Mouse (Mus musculus) left cerebral cortex, adult 8-10 months (tissue): Measurements from ENCODE around the gene Gramd4. TPM values are rescaled to one million over a fixed set of nuclear protein-coding genes. Genes with fewer than 3 reads are reported as not detected.
A peak's percentile ranks its signal among the peaks of the same experiment; 100 is the strongest.
"Not testable (repeated sequence)": the region's sequence is repeated elsewhere in the genome, so short reads cannot be mapped to it uniquely, and the experiment has no call there.

Experiments
- DNase-seq, 2 experiments: peaks; one replicate each; pipeline ENCODE4 v3.0.0; 2022; ENCODE audit warnings: low spot score in 2 of 2
- total RNA-seq, 4 experiments: library from RNA; stranded (reverse); gene quantifications; 2 replicates each; pipeline ENCODE4 v1.2.4; 2022

The Gramd4 gene
- total RNA-seq, 4 experiments from 2014 or later = 31.1 to 39.9 (median 34.5) TPM

DNA sequence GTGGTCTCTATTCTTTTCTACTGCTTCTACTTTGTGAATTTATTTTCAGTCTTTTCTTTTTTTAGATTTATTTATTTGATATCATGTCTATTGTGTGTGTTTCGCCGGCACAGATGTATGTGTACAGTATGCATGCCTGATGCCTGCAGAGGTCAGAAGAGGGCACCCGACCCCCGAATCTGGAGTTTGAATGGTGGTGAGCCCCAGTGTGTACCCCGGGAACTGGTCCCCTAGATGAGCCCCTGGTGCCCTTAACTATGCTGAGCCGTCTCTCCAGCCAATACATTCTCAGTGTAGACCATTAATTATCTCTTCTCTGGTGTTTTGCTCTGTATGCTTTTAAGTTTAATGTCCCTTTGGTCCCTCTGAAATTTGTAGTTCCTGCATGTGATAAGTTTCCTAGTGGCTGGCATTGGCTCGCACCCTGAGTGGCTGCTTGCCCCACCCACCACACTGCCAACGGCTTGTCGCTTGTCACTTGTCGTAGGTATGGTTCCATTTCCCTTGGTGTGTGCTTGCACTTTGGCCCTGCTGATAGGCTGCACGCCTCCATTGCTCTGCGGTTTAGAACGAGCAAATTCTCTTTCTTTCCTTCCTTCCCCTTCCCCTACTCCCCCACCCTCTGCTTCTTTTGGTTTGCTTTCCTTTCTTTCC is 31.7 kb downstream of the Gramd4 start:
- DNase-seq = no peak

DNA sequence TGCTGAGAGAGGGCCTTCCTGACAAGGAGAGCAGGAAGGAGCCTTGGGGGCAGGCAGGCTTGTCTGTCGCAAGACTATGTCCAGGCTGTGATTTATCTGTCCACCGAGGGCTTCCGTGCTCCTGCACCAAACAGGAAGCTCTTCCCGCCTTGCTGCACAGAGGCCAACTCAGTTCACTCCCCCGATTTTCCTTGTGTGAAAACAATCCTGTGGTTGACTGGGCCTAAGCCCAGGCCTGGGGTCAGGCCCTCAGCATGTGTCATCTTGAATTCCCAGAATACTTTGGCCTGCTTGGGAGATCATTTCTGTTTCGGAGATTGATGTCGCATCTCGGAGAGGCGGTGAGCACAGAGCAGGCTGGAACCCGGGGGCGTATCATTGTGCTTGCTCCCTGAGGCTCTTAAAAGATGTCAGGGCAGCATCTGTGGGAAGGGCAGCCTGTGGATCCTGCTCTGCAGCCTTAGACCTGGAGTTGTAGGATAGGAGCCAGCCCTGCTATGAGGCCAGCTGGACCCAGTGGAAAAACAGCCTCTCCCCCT is 32.6 kb downstream of the Gramd4 start:
- no peak for DNase-seq

DNA sequence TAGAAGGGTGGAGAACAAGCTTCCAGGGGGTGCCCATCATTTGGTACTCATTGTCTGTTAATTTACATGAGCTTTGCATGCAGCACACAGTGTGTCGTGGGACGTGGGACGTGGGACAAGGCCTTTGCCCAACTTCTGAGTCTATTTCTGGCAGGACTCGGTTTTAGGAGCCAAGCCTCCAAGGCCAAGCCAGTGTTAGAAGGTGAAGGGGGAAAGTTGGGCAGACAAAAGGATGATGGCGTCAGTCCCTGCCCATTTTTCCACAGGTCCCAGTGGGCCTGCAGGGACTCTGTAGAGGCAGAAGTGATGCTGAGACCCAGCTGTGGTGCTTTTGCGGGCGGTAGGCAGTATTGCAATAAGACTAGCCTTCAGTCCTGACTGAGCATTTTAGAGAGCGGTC is 33.1 kb downstream of the Gramd4 start:
- DNase-seq = no peak

DNA sequence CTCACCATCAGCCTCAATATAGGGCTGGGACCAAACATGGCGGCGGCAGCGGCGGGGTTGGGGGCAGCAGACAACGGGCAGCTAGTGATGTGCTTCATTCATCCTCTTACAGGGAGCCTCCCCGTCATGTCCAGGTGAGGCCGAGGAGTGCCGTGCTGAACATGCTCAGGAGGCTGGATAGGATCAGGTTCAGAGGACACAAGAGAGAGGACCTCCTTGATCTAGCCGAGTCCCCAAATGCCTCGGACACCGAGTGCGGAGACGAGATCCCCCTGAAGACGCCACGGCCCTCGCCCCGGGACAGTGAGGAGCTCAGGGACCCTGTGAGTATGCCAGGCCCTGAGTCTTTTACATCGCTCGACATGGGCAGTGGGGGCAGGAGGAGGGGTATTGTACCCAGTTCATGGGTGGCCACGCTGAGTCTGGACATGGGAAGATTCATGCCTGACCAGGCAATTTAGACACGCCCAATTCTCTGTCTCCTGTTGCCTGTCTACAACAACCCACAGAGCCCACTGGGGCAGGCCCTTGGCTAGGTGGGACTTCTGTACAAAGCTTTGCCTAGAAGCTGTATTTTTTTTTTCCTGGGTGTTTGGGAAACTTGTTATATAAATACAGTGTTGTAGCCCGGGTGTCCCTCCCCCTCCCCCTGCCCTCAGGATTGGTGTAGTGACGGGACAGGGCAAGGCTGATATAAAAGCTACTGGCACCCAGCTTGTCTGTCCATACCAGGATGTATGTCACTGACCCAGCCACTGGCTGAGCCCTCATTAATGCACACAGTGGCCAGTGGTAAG is 33.9 kb downstream of the Gramd4 start:
- no peak for DNase-seq

DNA sequence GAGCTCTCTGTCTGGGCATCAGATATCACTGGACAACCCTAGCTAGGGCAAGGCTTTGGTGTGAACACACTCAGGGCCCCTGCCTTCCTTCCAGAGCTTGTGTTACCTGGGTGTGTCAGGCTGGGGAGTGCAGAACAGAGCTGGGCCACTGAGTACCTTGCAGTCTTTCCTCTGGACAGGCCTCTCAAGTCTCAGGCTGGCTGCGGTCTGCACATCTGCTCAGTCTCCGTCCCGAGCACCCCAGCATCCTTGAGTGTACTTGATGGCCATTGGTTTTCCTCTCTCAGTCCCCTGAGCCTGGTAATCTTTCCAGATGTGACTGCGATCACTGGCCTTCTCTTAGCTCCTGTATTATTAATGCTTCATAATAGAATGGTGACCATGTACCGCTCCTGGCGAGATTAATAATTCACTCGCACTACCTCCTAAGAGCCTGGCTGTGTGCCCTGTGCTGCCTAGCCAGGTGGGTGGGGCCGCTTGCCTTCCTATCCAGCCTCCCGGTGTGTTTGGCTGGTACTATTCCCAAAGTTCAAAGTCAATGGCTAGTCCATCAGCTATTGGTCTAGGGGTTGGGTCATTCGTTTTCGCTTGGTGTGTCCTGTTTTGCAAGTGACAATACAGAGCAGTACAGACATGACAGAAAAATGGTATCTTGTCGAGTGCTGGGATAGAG is 34.6 kb downstream of the Gramd4 start:
- DNase-seq = no peak

DNA sequence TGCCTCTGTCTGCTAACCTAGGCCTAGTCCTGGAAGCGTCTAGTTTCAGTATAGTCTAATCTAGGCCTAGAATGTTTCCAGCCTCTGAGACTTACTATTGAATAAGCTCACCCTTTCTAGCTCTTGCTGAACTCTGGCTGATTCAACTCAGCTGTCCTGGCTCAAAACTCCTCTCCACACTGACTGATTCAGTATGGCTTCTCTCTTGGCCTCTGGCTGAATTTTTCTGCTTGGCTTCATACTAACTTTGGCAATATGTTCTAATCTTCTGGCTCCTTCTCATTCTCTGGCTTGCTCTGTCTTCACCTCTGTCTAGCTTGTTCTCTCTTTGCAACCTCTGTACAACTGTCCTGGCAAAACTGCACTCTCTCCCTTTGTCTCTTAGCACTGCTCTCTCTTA is 35.7 kb downstream of the Gramd4 start:
- no peak for DNase-seq

DNA sequence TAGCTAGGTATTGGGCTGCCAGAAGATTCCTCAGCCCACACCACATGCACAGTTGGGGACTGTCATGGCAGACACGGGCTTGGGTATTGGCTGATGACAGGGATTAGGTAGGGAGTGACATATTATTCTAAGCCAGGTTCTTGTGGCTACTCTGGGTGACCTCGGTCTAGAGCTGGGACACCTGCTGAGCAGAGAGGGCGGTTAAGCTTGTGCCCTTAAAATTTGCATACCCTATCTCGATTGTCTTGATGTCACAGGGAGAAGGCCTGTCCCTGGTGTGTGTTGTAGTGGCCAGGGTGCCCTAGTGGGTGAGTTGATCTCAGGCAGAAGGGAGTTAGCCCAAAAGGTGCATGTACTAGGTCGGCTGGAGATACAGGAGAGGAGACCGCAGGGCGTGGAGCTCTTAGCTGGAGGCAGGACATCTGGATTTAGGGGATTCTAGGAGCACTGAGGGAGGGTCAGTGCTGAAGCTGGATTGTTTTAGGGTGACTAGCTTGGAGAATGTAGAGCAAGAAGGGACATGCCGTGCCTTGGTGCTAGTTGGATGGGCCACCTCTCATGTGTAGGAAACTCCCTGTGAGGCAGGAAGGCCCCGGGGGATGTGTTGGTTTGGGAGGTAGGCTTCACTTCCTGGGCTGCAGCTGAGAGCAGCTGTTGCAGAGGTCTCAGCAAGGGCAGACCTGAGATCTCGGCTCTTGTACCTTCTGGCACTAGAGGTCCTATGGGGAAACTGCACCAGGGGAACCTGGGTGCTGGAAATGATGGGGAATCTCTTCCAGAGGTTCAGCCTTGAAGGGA is 37.0 kb downstream of the Gramd4 start:
- DNase-seq = no peak

DNA sequence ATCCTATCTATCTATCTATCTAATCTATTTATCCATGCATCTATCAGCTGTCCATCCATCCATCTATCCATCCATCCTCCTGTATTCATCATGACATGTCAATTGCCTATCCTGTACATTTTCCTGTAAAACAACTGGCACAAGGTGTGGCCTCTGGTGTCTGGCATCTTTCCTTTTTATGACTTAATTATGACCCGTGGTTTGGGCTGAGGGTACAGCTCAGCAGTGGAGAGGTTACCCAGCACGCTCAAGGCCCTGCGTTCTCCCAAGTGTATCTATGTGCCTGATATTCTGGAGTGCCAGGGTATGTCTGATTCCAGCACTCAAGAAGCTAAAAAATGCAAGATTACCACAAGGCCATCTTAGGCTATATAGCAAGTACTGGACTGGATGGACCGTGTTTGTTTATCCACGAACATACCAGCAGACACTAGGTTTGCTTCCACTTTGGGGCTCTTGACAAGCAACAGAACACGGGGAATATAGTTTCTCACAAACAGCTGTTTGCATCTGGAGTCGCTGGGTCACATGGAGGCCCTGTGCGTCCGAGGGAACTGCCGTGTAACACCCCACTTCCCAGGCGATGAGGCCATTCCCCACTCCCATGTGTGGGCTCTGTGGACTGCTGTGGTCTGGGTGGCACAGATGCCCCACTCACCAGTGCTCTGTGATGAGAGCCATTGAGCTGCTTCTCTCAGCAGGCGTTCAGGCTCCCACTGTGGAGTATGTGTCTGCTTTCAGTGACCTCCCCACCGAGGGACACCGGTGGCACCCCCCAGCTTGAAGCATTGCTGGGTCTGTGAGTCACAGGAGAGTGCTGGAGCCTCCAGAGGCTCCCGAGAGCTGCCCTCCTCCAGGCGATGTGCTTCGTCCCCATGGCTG is 38.5 kb downstream of the Gramd4 start:
- DNase-seq = no peak

DNA sequence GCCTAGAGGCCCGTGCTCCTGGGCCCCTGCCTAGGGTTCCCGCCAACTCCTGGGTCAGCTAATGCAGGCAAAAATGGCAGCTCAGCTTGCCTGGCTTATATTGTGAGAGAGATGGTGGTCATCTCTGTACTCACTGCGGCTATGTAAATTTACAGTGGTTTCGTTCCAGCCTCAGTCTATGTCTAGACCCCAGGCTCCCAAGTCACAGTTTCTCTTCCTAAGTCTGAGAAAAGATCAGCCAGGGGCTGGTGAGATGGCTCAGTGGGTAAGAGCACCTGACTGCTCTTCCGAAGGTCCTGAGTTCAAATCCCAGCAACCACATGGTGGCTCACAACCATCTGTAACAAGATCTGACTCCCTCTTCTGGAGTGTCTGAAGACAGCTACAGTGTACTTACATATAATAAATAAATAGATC is 39.1 kb downstream of the Gramd4 start:
- not testable (repeated sequence) for DNase-seq

DNA sequence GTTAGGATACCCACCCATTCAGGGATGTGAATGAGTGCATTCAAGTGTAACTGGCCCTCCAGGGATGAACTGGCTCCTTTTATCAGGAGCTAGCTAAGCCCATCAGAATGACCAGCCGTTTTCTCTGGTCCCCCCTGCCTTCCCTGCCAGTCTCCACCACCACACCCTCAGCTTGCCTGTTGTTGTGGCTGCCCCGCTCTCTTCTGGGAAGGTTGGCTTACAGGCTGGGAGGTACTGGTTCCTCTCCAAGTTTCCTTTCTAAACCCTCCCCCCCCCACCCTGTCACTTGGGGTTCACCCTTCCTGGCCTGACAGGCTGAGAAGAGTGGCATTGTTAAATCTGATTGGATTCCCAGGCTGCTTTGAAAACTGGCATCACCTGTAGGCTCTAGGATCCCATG is 40.4 kb downstream of the Gramd4 start:
- no peak for DNase-seq

DNA sequence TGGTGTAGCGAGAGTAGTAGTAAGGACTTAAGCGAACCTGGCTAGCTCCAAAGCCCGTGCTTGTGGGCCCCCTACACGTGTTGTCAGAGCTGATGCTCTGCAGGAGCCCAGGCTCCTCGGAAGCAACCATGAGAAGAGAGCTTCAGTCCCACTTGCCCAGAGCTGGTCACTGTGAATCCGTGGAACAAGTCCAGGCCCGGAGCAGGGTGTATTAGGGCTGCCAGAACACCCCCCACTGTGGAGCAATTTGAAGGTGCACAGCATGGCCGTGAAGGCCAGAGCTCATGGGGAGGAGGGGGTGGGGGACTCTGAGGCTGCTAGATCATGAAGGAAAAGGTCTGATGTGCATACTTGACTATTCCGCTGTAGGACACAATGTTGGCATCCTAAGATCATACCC is 44.1 kb downstream of the Gramd4 start:
- no peak for DNase-seq

DNA sequence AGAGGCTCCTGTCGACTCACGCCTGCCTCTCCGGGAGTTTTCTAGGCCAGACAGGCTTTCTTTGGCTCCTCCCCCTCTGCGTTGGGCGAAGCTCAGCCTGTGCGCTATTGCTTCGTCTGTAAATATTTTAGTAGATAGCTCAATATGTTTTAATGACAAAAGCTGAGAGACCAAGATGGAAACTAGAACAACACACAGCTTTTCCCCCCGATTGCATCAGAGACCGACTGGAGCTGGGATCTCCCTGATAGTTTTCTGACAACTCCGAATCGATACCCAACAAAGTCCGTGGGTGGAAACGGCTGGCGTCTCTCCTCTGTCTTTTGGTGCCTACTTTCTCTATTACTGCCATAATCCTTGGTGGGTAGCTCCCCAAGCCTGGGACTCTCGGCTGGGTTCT is 44.8 kb downstream of the Gramd4 start:
- no peak for DNase-seq

DNA sequence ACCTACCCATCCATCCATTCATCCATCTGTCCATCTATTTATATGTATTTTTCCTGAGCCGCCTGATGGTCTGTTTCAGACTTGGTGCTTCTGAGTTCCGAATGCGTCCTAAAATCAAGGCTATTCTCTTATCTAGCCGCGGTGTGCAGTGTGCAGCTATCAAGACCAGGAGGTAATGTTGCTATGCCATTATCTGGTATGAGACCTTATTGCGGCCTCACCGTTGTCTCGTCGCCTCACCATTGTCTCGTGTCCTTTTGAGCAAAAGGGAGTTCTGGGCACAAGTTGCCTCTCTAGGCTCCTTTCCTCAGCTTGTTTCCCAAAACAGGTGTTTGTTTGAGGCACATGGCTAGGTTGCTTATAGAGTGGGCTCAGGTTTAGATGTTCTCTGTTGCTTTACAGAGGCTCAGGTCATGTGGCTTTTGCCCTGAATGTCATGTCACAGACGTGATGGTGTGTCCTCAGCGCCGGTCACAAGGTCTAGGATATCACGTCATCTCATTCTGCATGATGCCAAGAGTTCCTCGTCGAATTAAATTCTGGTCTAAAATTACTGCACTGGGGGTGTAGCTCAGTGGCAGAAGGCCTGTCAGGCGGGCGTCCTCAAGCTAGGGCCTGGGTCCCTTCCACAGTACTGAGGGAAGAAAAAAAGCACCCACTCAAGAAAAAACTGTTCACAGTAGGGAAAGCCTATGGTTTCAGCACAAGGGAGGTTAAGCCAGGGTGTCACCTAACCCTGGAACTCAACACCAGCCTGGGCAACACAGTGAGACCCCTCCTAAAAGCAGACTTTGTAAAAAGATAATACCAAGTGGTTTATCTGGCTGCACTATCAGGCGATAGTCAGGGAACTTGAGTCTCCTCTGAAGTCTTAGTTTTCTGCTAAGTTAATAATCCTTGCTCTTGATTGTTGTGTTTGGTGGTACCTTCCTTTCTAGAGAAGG is 47.2 kb downstream of the Gramd4 start:
- DNase-seq = no peak

DNA sequence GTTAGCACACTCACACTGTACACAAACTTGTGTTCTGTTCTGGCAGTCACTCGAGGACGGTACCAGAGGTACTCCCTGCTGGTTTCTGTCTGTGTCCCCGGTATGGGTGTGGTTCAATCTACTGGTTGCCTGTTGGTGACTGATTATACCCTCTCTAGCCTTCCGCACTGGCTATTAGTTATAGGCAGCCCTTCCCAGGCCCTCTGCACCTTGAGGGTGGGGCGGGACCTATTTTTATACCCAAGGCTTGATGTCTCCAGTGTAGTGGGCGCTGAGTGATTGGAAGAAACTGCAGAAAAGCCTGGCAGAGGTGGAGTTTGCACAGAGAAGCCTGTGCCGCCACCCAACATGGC is 47.8 kb downstream of the Gramd4 start:
- no peak for DNase-seq

DNA sequence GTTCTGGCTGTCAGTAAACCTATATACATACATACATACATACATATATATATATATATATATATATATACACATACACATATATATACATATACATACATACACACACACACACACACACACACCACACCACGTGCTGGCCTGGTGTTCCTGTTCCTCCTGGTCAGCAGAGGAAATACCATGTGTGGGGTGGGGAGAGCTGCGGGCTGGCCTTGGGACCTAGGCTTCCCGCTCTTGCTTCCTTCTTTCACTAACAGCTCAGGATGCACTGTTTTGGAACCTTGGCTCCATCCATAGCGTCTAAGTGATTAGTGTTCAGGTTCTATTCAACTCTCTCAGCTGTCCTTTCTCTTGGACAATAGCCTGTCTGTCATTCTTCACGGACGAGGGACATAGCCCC is 48.3 kb downstream of the Gramd4 start:
- no peak for DNase-seq

DNA sequence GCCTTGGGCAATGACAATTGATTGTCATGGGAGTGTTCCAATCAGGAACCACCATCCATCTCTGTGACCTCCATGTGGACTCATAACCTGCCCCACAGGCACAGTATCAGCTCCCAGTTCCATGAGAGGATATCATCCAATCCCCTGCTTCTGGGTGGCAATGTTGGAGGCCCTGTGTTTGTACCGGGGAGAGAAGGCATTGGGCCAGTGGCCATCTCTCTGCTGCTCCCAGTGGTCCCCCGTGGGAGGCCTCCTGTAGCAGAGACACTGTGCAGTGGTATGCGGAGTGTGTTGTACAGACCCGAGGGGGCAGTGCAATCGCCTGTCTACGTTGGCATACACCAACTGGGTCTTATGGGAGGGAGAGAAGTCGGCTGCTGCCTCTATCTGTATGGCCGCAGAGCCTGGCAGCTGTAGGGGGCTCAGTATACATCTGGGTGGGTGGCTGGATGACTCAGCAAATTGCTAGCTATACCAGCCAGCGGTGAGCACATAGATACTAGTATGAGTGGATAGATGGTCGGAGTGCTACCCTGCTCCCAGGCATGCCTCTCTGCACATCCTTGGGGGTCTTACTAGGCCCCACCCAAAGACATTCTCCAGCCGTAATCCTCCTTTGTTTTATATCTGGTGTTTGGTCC is 50.5 kb downstream of the Gramd4 start:
- DNase-seq = no peak

DNA sequence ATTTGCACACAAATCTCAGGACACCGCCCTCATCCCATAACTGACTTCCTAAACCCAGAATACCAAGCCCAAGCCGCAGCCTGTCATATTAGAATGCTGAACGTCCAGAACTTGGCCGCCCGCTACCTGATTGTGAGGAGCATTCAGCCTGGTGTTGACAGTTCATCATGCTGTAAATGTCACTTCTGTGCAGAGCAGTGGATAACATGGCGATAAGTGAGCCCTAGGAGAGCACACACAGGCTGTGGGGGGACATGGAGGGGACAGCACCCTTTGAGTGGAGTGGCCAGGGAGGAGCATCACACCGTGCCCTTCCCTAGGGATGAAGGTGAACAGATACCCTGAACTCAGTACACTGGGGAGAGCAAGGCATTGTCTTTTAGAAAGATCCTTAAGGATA is 51.8 kb downstream of the Gramd4 start:
- DNase-seq = no peak

DNA sequence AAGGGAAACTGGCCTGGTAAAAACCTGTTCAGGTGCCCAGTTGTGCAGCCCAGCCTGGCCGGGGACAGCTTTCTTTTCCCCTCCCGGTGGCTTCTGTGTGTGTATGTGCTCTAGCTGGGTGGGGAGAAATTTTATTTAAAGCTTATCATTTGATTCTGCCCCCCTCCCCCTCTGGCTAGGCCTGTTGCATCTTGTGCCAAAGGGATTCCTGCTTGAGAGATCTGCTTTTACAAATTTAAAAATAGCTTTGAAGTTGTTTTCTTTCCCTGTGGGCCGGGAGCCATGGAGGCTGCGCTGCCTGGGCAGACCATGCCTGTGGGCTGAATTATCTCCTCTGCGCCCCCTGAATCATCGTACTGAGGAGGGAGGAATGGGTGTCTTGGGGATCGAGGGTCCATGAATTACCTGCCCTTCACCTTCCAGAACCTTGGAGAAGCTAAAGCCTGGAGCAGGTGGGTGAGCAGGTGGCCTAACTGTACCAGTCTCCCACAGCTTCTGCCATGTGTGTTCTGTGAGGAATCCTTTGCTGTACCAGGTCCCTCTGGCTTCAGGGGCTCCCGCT is 52.2 kb downstream of the Gramd4 start:
- DNase-seq = peak in 1 of 2 experiments; percentile 64
